Mouse (Mus musculus) bone marrow macrophage, adult 2 months (primary cell): ENCODE measurements around the gene Ppfibp1. TPM values are rescaled to one million over a fixed set of nuclear protein-coding genes. Genes with fewer than 3 reads are reported as not detected.

Source experiments
- H3K27ac ChIP-seq: 2 replicates; pipeline ENCODE4 v1.5.1; 2012; ENCODE audit warnings: low read depth, low read length; ENCODE audit not compliant: insufficient read depth
- H3K4me1 ChIP-seq: 2 replicates; pipeline ENCODE4 v1.6.1; 2012; ENCODE audit warnings: low read length; ENCODE audit not compliant: control insufficient read depth, insufficient read depth
- H3K4me3 ChIP-seq: 2 replicates; pipeline ENCODE4 v1.5.1; 2012; ENCODE audit warnings: mild to moderate bottlenecking, low read length, moderate library complexity; ENCODE audit not compliant: insufficient read depth
- CTCF ChIP-seq: IDR thresholded peaks from 2 replicates; pipeline ENCODE4 v1.5.1; 2012; ENCODE audit warnings: low read depth, mild to moderate bottlenecking, low read length, moderate library complexity
- POLR2A ChIP-seq: IDR thresholded peaks from 2 replicates; pipeline ENCODE4 v1.6.1; 2012; ENCODE audit warnings: mild to moderate bottlenecking, low read depth, low read length, borderline replicate concordance
- polyA plus RNA-seq: library from polyadenylated mRNA; stranded (reverse); fragments of >200 nt; gene quantifications from 2 replicates; pipeline ENCODE4 v1.2.4, GENCODE M21; 2012; ENCODE audit not compliant: missing spikeins, insufficient read depth, insufficient read length

Ppfibp1 gene
- polyA plus RNA-seq, 1 experiment, result 31.2 TPM

GRCm38 (mm10) chr6:147075808-147076387 lies 187.6 kb downstream of the Ppfibp1 start:
- Histone ChIP-seq H3K4me1 (peaks cover 9% of the 10 kb centered on the region), H3K27ac (no peak overlapping the region), H3K4me3 (no peak overlapping the region)
- TF ChIP-seq POLR2A (no peak), CTCF (no peak)

GRCm38 (mm10) chr6:147076878-147077277 lies 188.6 kb downstream of the Ppfibp1 start:
- Histone ChIP-seq H3K27ac (no peak overlapping the region), H3K4me1 (peaks cover 9% of the 10 kb centered on the region), H3K4me3 (no peak overlapping the region)
- no peak for TF ChIP-seq CTCF
- TF ChIP-seq POLR2A, result no peak

DNA sequence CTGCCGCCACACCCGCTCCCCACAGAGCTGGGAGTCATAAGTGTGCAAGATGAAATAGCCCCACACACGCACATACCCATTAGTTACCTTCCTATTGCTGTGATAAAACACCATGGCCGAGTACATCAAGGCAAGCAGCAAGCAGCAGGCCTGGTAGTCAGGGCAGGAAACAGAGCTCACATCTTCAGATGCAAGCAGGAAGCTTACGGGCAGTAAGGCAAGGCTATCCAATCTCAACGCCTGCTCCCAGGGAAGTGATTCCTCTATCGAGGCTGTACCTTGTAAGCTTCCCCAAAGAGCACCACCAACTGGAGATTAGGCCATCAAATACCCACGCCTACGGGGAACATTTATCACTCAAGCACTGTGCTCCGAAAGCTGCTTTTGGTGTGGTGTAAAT lies 191.6 kb downstream of the Ppfibp1 start:
- TF ChIP-seq POLR2A (no peak), CTCF (no peak)
- Histone ChIP-seq H3K27ac (no peak overlapping the region), H3K4me3 (no peak overlapping the region), H3K4me1 (peaks cover 2% of the 10 kb centered on the region)

Other genes starting within 250 kb of the Ppfibp1 start
- 39.7 and 54.2 TPM in 2 replicates for gene Med21, start 245.9 kb upstream of the Ppfibp1 start, polyA plus RNA-seq
- gene Tm7sf3, start 245.7 kb upstream of the Ppfibp1 start, polyA plus RNA-seq, result 16.3 and 17.0 TPM in 2 replicates
- gene Stk38l, start 163.5 kb upstream of the Ppfibp1 start, polyA plus RNA-seq, result 7.4 and 8.2 TPM in 2 replicates
- gene Arntl2, start 92.4 kb upstream of the Ppfibp1 start, polyA plus RNA-seq, result 1.9 and 2.7 TPM in 2 replicates
- not detected in 2 replicates for gene Smco2, start 38.4 kb upstream of the Ppfibp1 start, polyA plus RNA-seq
- gene 1700034J05Rik, start 65.9 kb downstream of the Ppfibp1 start, polyA plus RNA-seq, result not detected in 2 replicates
- not detected in 2 replicates for gene Rep15, start 144.1 kb downstream of the Ppfibp1 start, polyA plus RNA-seq
- gene Mrps35, start 154.3 kb downstream of the Ppfibp1 start, polyA plus RNA-seq, result 43.3 and 49.8 TPM in 2 replicates
- not detected in 2 replicates for gene Mansc4, start 198.5 kb downstream of the Ppfibp1 start, polyA plus RNA-seq
- gene Klhl42, start 202.9 kb downstream of the Ppfibp1 start, polyA plus RNA-seq, result 5.1 and 6.4 TPM in 2 replicates